Mouse (Mus musculus): Measurements from ENCODE around the gene B4gat1. TPM values are rescaled to one million over a fixed set of nuclear protein-coding genes. Genes with fewer than 3 reads are reported as not detected.

The B4gat1 gene
- polyA plus RNA-seq (2014; fragmentation: Illumina TruSeq; extraction: RNeasy Lipid Tissue Mini Kit (QIAGEN cat#74804); ENCODE audit: low read depth, low replicate concordance), result 27.2 TPM

DNA sequence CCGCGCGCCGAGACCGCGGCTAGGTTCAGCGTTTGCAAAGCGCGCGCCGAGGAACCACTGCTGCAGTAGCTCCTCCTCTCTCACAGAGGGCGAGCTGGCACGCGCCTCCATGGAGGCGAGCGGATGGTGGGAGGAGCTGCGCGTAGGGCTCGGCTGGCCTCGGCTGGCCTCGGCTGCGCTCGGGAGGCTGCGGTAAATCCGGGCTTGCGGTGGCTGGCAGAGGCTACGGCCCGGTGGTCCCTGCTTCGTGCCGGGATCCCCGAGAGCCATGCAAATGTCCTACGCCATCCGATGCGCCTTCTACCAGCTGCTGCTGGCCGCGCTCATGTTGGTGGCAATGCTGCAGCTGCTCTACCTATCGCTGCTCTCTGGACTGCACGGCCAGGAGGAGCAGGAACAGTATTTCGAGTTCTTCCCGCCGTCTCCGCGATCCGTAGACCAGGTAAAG is at the start of gene B4gat1, which contains the start of gene AC124502.3:
B4gat1 (plus strand) TSS at position 118 of the 448 bp plus-strand sequence.
AC124502.3 (plus strand) TSS at position 183 of the 448 bp plus-strand sequence.

DNA sequence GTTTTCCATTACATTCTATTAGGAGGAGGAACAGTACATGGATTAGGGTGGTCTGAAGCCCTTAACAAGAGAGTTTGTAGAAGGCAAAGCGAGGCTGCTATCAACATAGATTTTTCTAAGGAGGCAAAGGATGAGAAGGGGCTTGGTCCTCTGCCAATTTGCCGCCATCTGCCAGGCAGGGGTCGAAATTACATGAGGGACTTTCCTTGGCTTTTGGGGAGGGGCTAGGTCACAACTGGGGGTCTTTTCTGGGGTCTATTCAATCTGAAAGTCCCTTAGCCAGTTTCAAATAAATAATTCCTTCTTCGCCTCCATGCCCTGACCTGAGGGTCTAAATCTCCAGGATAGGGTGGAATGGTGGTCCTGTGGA is 48.4 kb upstream of the B4gat1 start, which contains the start of gene Npas4:
Npas4 (minus strand) TSS at position 61 of the 370 bp plus-strand sequence.

DNA sequence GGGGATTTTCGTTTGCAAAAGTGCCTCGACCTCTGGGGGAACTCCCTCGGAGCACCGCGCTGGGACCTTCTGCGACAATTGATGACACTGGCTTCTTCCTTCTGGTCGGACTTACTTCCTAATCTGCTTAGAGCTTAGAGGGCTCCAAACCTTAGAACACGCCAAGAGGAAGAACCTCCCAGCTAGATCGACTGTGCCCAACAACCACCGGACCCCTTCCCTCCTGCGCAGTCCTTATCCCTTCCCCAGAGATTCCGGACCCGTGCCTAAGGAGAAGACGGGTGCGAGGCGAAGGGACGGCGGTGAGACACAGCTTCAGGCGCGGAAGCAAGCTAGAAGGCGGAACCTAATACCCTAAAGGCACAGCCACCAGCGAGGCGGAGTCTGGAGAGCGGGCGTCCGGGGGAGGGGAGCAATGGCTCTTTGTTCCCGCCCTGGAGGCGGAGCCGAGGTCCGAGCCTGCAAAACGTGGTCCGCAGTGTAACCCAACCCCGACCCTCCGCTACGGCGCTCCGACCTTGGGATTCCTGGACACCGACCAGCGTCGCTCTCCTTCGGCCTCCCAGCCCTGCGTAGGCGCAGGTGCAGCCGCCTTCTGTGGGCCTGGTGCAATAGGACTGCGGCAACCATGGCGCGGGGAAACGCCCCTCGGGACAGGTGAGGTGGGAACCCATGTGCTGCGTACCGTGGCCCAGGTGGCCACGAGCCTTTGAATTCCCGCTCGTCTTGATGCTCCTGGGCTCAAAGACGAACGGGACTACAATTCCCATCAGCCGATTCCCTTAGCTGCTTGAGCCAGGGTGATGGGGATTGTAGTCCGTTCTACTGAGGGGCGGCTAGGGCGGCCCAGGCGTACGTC is 14.8 kb upstream of the B4gat1 start, which contains the start of gene Slc29a2:
Slc29a2 (plus strand) TSS at position 240 of the 859 bp plus-strand sequence.

DNA sequence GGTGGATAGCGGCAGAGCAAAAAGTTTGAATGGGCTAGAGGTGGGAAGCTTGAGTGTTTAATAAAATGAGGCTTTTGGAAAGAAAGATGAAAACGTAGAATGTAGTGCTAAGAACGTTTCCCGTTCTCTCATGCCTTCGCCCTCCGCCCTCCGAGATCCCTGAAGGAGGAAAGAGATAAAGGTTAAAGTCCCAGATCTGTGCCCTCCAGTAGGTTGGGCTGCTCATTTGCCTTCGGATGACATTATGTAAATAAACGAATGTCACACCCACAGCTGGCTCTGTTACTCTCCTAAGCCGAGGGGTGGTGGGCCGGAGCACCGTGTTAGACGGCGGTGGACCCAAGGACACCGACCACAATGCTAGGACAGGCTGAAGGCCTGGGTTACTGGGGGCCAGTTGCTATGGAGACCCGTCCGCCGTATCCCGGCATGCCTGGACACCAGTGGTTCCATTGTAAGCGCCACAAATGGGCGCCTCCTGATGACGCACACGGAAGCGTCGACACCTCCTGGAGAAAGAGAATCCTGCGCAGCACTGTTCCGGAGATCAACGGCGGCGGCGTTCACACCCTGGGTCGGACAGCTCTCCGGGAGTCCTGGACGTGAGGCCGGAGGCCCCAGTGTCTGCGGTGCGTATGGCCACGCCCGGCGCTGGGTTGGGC is 2.4 kb downstream of the B4gat1 start, which contains the start of gene Brms1:
Brms1 (plus strand) TSS at position 493 of the 662 bp plus-strand sequence.

GRCm38 (mm10) chr19:5050047-5050905 is 11.7 kb downstream of the B4gat1 start, which contains the start of gene Rin1:
Gene Rin1, plus strand, starts transcription at chr19:5050481.

GRCm38 (mm10) chr19:5067867-5068569 is 29.4 kb downstream of the B4gat1 start, which contains the start of gene Cd248:
Gene Cd248, plus strand, starts transcription at chr19:5068078.

DNA sequence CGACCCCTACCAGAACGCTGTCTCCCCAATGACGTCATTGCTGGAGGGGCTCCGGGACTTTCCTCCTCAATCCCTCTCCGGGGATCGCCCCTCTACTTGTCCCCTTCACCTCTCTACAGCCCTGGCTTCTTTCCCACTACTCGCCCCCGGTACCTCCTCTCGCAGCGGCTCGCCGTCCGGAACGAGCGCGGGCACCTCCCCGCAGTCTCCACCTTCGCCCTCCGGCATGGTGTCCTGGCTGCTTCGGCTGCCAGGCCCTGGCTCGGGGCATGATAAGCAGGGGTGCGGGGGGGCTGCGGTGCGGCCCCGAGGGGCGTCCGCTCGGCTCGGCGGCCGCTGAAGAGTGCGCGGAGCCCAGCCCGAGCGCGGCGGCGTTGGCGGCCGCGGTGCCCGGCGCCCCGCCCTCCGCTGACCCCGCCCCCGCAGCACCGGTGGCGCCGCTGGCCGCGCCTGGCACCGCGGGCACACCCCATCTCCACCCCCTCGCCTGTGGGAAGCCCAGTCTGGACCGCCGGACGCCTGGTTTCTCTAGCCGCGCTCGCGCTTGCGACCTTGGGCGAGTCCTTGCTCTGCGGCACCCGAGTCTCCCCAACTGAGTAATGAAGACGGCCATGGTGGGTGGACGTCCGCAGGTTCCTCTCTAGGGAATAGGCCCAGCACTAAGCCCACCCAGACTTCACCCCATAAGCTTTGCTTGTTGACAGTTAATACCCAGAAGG is 46.7 kb downstream of the B4gat1 start, which contains the start of gene Tmem151a:
Tmem151a (minus strand) TSS at position 387 of the 719 bp plus-strand sequence.

DNA sequence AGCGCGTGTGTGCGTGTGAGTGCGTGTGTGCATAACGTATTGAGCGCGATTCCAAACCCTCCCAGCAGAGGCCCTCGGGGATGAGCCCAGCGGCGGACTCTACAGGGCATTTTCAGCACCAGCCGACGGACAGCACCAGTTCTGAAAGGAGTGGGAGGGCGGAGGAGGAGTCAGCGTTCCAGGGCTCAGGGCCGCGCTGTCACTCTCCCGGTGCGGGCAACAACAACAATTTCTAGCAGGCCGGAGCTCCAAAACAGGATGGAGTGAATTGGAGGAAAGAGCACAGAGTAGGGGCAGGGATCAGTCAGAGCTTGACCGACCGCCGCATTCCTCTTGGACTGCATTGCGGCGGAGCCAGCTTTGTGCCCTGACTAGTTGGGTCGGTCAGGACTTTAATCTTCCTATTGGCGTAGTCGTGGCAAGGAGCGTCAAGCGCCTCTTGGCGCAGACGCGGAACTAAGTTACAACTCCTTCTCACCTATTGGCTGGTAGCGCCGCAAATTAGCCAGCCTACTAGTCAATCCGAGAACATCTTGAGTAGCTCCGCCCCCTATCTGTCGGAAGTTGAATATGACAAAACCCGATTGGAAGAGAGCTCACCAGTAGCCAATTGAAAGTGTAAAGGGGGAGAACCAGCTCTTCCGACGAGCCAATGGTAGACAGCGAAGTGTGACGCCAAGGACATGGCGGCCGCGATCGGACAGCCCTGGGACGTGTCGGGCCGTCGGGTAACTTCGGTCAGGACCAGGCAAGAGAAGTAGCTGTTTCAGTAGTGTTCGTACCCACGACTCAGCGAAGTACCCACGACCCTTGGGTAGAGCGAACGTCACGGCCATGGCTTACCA is 49.5 kb downstream of the B4gat1 start, which contains the start of gene Yif1a:
Yif1a (plus strand) TSS at position 655 of the 845 bp plus-strand sequence.

Other genes with a start within 250 kb of the B4gat1 start
- 13.5 TPM for gene Rbm4, start 244.9 kb upstream of the B4gat1 start, polyA plus RNA-seq (2014; fragmentation: Illumina TruSeq; extraction: RNeasy Lipid Tissue Mini Kit (QIAGEN cat#74804); ENCODE audit: low read depth, low replicate concordance)
- 1.9 TPM for gene Gm21992, start 227.2 kb upstream of the B4gat1 start, polyA plus RNA-seq (2014; fragmentation: Illumina TruSeq; extraction: RNeasy Lipid Tissue Mini Kit (QIAGEN cat#74804); ENCODE audit: low read depth, low replicate concordance)
- 6.0 TPM for gene Rbm14, start 227.2 kb upstream of the B4gat1 start, polyA plus RNA-seq (2014; fragmentation: Illumina TruSeq; extraction: RNeasy Lipid Tissue Mini Kit (QIAGEN cat#74804); ENCODE audit: low read depth, low replicate concordance)
- 1.8 TPM for gene Ccs, start 199.5 kb upstream of the B4gat1 start, polyA plus RNA-seq (2014; fragmentation: Illumina TruSeq; extraction: RNeasy Lipid Tissue Mini Kit (QIAGEN cat#74804); ENCODE audit: low read depth, low replicate concordance)
- not detected for gene Ccdc87, start 199.5 kb upstream of the B4gat1 start, polyA plus RNA-seq (2014; fragmentation: Illumina TruSeq; extraction: RNeasy Lipid Tissue Mini Kit (QIAGEN cat#74804); ENCODE audit: low read depth, low replicate concordance)
- 112 TPM for gene Ctsf, start 183.7 kb upstream of the B4gat1 start, polyA plus RNA-seq (2014; fragmentation: Illumina TruSeq; extraction: RNeasy Lipid Tissue Mini Kit (QIAGEN cat#74804); ENCODE audit: low read depth, low replicate concordance)
- gene Actn3, start 160.9 kb upstream of the B4gat1 start, polyA plus RNA-seq (2014; fragmentation: Illumina TruSeq; extraction: RNeasy Lipid Tissue Mini Kit (QIAGEN cat#74804); ENCODE audit: low read depth, low replicate concordance), result 2.0 TPM
- gene Zdhhc24, start 160.2 kb upstream of the B4gat1 start, polyA plus RNA-seq (2014; fragmentation: Illumina TruSeq; extraction: RNeasy Lipid Tissue Mini Kit (QIAGEN cat#74804); ENCODE audit: low read depth, low replicate concordance), result 38.0 TPM
- 4.8 TPM for gene Bbs1, start 132.2 kb upstream of the B4gat1 start, polyA plus RNA-seq (2014; fragmentation: Illumina TruSeq; extraction: RNeasy Lipid Tissue Mini Kit (QIAGEN cat#74804); ENCODE audit: low read depth, low replicate concordance)
- 4.0 TPM for gene Dpp3, start 110.5 kb upstream of the B4gat1 start, polyA plus RNA-seq (2014; fragmentation: Illumina TruSeq; extraction: RNeasy Lipid Tissue Mini Kit (QIAGEN cat#74804); ENCODE audit: low read depth, low replicate concordance)
- gene Peli3, start 95.7 kb upstream of the B4gat1 start, polyA plus RNA-seq (2014; fragmentation: Illumina TruSeq; extraction: RNeasy Lipid Tissue Mini Kit (QIAGEN cat#74804); ENCODE audit: low read depth, low replicate concordance), result 4.0 TPM
- 25.5 TPM for gene Mrpl11, start 76.7 kb upstream of the B4gat1 start, polyA plus RNA-seq (2014; fragmentation: Illumina TruSeq; extraction: RNeasy Lipid Tissue Mini Kit (QIAGEN cat#74804); ENCODE audit: low read depth, low replicate concordance)
- gene Npas4, start 48.5 kb upstream of the B4gat1 start, polyA plus RNA-seq (2014; fragmentation: Illumina TruSeq; extraction: RNeasy Lipid Tissue Mini Kit (QIAGEN cat#74804); ENCODE audit: low read depth, low replicate concordance), result not detected
- gene Slc29a2, start 15.0 kb upstream of the B4gat1 start, polyA plus RNA-seq (2014; fragmentation: Illumina TruSeq; extraction: RNeasy Lipid Tissue Mini Kit (QIAGEN cat#74804); ENCODE audit: low read depth, low replicate concordance), result not detected
- gene AC124502.3, start 65 bp downstream of the B4gat1 start, polyA plus RNA-seq (2014; fragmentation: Illumina TruSeq; extraction: RNeasy Lipid Tissue Mini Kit (QIAGEN cat#74804); ENCODE audit: low read depth, low replicate concordance), result 1.1 TPM
- not detected for gene Brms1, start 2.5 kb downstream of the B4gat1 start, polyA plus RNA-seq (2014; fragmentation: Illumina TruSeq; extraction: RNeasy Lipid Tissue Mini Kit (QIAGEN cat#74804); ENCODE audit: low read depth, low replicate concordance)
- 0.23 TPM for gene Rin1, start 11.7 kb downstream of the B4gat1 start, polyA plus RNA-seq (2014; fragmentation: Illumina TruSeq; extraction: RNeasy Lipid Tissue Mini Kit (QIAGEN cat#74804); ENCODE audit: low read depth, low replicate concordance)
- gene Cd248, start 29.3 kb downstream of the B4gat1 start, polyA plus RNA-seq (2014; fragmentation: Illumina TruSeq; extraction: RNeasy Lipid Tissue Mini Kit (QIAGEN cat#74804); ENCODE audit: low read depth, low replicate concordance), result 0.41 TPM
- gene Tmem151a, start 46.7 kb downstream of the B4gat1 start, polyA plus RNA-seq (2014; fragmentation: Illumina TruSeq; extraction: RNeasy Lipid Tissue Mini Kit (QIAGEN cat#74804); ENCODE audit: low read depth, low replicate concordance), result not detected
- gene Yif1a, start 49.7 kb downstream of the B4gat1 start, polyA plus RNA-seq (2014; fragmentation: Illumina TruSeq; extraction: RNeasy Lipid Tissue Mini Kit (QIAGEN cat#74804); ENCODE audit: low read depth, low replicate concordance), result 23.0 TPM
- not detected for gene Cnih2, start 59.7 kb downstream of the B4gat1 start, polyA plus RNA-seq (2014; fragmentation: Illumina TruSeq; extraction: RNeasy Lipid Tissue Mini Kit (QIAGEN cat#74804); ENCODE audit: low read depth, low replicate concordance)
- gene Rab1b, start 68.2 kb downstream of the B4gat1 start, polyA plus RNA-seq (2014; fragmentation: Illumina TruSeq; extraction: RNeasy Lipid Tissue Mini Kit (QIAGEN cat#74804); ENCODE audit: low read depth, low replicate concordance), result 6.5 TPM
- gene Klc2, start 79.7 kb downstream of the B4gat1 start, polyA plus RNA-seq (2014; fragmentation: Illumina TruSeq; extraction: RNeasy Lipid Tissue Mini Kit (QIAGEN cat#74804); ENCODE audit: low read depth, low replicate concordance), result 0.58 TPM
- 5.5 TPM for gene Pacs1, start 234.3 kb downstream of the B4gat1 start, polyA plus RNA-seq (2014; fragmentation: Illumina TruSeq; extraction: RNeasy Lipid Tissue Mini Kit (QIAGEN cat#74804); ENCODE audit: low read depth, low replicate concordance)

Data from adrenal gland, adult 10 weeks (tissue).